Mouse (Mus musculus) spleen, adult 2 months (tissue): ENCODE measurements around the gene Gm28038. TPM values are rescaled to one million over a fixed set of nuclear protein-coding genes. Genes with fewer than 3 reads are reported as not detected.

Source experiments
- DNase-seq, 2 experiments: peaks; one replicate each; pipeline versions ENCODE4 v3.0.0 to v3.0.0-alpha.2; 2012 to 2021; ENCODE audit warnings: low spot score in 2 of 2, low read depth in 1 of 2
- H3K27ac ChIP-seq: fragments of 200-500 bp; 2 replicates; pipeline ENCODE4 v1.5.1; 2012; ENCODE audit warnings: low read length, inconsistent platforms; ENCODE audit not compliant: insufficient read depth
- H3K27me3 ChIP-seq: fragments of 200-500 bp; 2 replicates; pipeline ENCODE4 v1.6.1; 2012; ENCODE audit warnings: mild to moderate bottlenecking, moderate library complexity, low read length, inconsistent platforms; ENCODE audit not compliant: control insufficient read depth, insufficient read depth
- H3K36me3 ChIP-seq: fragments of 200-500 bp; 2 replicates; pipeline ENCODE4 v1.6.1; 2012; ENCODE audit warnings: mild to moderate bottlenecking, low read length, inconsistent platforms; ENCODE audit not compliant: control insufficient read depth, insufficient read depth
- H3K4me1 ChIP-seq: fragments of 200-500 bp; 2 replicates; pipeline ENCODE4 v1.6.1; 2011; ENCODE audit warnings: inconsistent platforms; ENCODE audit not compliant: control insufficient read depth, insufficient read depth, insufficient read length
- H3K4me3 ChIP-seq: fragments of 200-500 bp; 2 replicates; pipeline ENCODE4 v1.5.1; 2011; ENCODE audit warnings: mild to moderate bottlenecking, inconsistent platforms; ENCODE audit not compliant: insufficient read depth, insufficient read length; ENCODE audit errors: extremely low read depth
- CTCF ChIP-seq: fragments of 200-500 bp; IDR thresholded peaks from 2 replicates; pipeline ENCODE4 v1.5.1; 2011; ENCODE audit warnings: mild to moderate bottlenecking, inconsistent platforms; ENCODE audit not compliant: insufficient read depth, insufficient read length, insufficient replicate concordance; ENCODE audit errors: extremely low read depth
- POLR2A ChIP-seq: fragments of 200-500 bp; IDR thresholded peaks from 2 replicates; pipeline ENCODE4 v1.6.1; 2011; ENCODE audit warnings: low read depth, low read length, inconsistent platforms
- WGBS: fragments of 180-500 bp; shearing (Covaris S2); methylation state at CpG from one replicate; pipeline ENCODE4 v1.1.7; 2018; 5-methylcytosine and 5-hydroxymethylcytosine counted together
- polyA plus RNA-seq: library from polyadenylated mRNA; depleted of rRNA; stranded (reverse); fragments of >200 nt; gene quantifications from 2 replicates; pipeline ENCODE4 v1.2.3, GENCODE M21; 2012

Gm28038 gene
- polyA plus RNA-seq, 1 experiment = not detected

DNA sequence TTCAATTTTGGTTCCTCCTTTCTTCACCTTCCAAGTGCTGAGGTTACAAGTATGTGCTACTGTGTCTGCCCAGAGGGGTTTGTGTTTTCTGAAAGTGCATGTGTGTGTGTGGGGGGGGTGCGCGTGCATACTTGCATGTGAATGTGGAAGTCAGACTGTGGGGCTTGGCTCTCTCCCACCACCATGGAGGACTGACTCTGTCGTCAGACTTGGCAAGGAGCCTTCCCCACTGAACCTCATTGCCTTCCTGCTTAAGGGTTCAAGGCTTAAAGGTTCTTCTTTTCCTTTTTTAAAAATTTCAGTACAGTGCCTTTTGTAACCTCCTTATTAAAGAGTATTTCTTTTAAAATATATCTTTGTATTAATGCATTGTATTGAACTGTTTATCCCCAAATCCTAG lies 47.9 kb downstream of the Gm28038 start:
- Histone ChIP-seq H3K4me3 (no peak overlapping the region), H3K36me3 (peaks cover 47% of the 10 kb centered on the region), H3K4me1 (no peaks in the 10 kb centered on the region), H3K27ac (no peak overlapping the region), H3K27me3 (no peaks in the 10 kb centered on the region)
- no peak for DNase-seq
- TF ChIP-seq CTCF = no peak
- WGBS = 79% methylated on average over 3 of the region's 3 CpGs

DNA sequence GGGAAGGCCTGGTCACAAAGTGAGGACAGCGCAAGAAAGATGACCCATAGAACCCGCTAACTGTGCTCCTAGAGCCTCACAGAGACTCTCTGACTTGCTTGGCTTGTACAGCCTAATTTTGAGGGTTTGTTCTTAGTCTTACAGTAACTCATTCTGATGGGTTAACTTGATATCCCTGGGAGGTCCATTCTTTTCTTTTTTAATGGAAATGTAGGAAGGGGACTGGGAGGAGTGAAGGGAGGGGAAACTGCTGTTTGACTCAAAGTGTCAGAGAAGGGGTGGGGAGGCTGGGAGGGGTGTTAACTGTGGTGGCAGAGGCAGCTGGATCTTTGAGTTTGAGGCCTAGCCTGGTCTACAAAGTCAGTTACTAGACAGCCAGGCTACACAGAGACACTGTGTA lies 54.5 kb downstream of the Gm28038 start:
- Histone ChIP-seq H3K4me1 (no peaks in the 10 kb centered on the region), H3K4me3 (no peak overlapping the region), H3K36me3 (peaks cover 43% of the 10 kb centered on the region), H3K27ac (no peak overlapping the region), H3K27me3 (no peaks in the 10 kb centered on the region)
- TF ChIP-seq CTCF (no peak), POLR2A (no peak)
- DNase-seq = no peak
- 96% methylated on average over 2 of the region's 2 CpGs for WGBS

DNA sequence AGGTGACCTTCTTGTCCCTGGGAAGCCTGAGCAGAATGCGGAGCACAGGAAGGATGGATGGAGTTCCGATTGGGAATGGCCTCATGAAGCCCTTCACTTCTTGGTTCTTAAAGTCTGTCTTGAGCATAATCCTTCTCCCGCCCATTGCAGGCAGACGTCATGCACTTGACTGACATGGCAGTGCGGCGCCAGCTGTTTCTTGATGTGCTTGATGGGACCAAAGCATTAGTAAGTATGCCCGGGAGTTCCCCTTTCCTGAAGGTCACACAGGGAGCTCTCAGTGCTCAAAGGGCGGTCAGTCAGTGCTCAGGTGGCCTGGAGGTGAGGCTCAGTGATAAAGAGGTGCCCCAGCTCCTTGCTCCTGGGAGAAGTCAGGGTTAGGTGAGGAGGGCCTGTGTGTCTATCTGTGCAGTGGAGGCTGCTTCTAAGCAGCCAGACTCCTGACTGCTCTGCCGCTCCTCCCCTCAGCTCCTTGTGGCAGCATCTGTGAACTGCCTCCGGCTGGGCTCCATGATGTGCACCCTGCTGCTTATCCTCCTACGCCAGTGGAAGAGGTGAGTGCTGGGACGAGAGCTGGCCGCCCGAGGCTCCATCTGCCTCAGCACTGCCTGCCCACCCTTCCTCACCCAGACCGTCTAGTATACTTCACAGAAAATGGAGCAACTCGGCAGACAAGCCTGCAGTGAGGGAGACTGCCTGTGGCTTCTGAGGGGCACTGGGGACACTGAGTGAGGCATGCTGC lies 55.5 kb downstream of the Gm28038 start:
- Histone ChIP-seq H3K36me3 (peaks cover 42% of the 10 kb centered on the region), H3K4me1 (no peaks in the 10 kb centered on the region), H3K27ac (no peak overlapping the region), H3K4me3 (no peak overlapping the region), H3K27me3 (no peaks in the 10 kb centered on the region)
- 95% methylated on average over 16 of the region's 16 CpGs for WGBS
- TF ChIP-seq CTCF = no peak
- no peak for TF ChIP-seq POLR2A
- DNase-seq = no peak

DNA sequence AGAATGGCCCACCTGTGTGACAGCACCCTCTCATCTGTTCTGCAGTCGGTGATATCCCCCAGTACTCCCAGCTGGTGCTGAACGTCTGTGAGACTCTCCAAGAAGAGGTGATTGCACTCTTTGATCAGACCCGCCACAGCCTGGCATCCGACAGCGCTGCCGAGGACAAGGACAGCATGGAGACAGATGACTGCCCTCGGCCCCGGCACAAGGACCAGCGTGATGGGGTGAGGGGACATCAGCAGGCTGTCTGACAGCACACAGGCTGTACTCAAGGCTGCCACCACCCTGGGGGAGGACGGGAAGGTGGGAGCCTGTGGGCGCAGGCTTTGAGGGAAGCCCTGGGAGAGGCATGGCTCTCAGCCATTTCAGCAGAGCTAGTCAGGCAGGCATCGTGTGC lies 56.3 kb downstream of the Gm28038 start:
- Histone ChIP-seq H3K4me3 (no peak overlapping the region), H3K4me1 (no peaks in the 10 kb centered on the region), H3K27ac (no peak overlapping the region), H3K36me3 (peaks cover 44% of the 10 kb centered on the region), H3K27me3 (no peaks in the 10 kb centered on the region)
- WGBS = 93% methylated on average over 12 of the region's 12 CpGs
- TF ChIP-seq POLR2A (no peak), CTCF (no peak)
- DNase-seq = no peak

DNA sequence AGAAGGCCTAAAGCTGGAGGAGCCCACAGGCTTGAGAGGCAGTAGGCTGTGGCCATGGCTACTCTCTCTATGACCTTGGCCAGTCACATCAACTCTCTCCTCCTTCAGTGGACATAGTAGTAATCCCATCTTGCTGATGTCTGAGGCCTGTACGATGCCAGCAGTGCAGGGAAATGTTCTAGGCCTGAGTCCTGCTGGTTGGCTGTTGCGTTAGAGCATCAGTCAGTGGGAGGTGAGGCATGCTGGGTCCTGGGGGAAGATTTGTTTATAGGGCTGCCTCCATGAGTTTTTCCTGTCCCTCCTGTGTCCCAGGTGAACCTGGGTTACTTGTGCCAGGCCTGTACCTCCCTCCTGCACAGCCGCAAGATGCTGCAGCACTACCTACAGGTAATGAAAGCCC lies 61.2 kb downstream of the Gm28038 start:
- H3K27ac ChIP-seq = no peak overlapping the region

DNA sequence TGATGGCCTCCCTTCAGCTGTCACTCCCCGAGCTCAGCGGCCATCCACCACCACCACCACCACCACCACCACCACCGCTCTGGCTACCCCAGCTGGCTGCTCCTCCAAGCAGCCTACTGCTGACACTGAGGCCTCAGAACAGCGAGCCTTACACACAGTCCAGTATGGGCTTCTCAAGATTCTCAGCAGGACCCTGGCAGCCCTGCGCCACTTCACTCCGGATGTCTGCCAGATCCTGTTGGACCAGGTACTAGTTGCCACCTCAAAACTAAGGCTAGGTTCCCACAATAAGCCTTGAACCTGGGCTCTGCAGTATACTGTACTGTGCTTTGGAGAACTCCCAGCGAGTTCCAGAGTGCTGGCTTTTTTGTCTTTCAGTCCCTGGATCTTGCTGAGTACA lies 61.7 kb downstream of the Gm28038 start:
- Histone ChIP-seq H3K27me3 (no peaks in the 10 kb centered on the region), H3K27ac (no peak overlapping the region), H3K4me3 (no peak overlapping the region), H3K36me3 (peaks cover 46% of the 10 kb centered on the region), H3K4me1 (no peaks in the 10 kb centered on the region)
- WGBS = 95% methylated on average over 7 of the region's 7 CpGs
- no peak for TF ChIP-seq POLR2A
- TF ChIP-seq CTCF = no peak
- no peak for DNase-seq

More for the DNA sequence above, 61.2 kb downstream of the Gm28038 start:
- WGBS = 99% methylated on average over 3 of the region's 3 CpGs
- peaks cover 48% of the 10 kb centered on the region for H3K36me3 ChIP-seq
- H3K27me3 ChIP-seq = no peaks in the 10 kb centered on the region
- H3K4me1 ChIP-seq = no peaks in the 10 kb centered on the region
- no peak overlapping the region for H3K4me3 ChIP-seq
- no peak for DNase-seq
- TF ChIP-seq POLR2A (no peak), CTCF (no peak)

DNA sequence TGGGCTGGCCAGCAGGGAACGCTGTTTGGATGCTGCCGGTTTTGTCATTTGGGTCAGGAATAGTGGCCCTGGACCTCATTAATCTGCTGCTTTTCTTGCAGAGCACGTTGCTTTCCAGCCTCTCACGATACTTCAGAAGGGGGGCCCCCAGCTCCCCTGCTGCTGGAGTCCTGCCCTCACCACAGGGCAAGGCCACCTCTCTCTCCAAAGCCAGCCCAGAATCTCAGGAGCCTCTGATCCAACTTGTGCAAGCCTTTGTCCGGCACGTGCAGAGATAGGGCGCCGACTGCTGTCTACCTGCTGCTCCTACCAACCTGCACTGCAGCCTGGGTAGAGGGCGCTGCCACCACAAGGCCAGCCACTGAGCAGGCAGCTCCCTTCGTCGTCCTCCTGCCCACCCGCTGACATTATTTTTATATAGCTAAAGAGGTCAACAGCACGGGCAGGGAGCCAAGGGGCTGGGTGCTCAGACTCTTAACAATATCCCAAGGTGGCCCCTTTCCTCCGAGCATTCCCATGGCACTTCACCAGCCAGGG lies 62.8 kb downstream of the Gm28038 start:
- no peak for DNase-seq
- no peak overlapping the region for H3K4me3 ChIP-seq
- no peaks in the 10 kb centered on the region for H3K27me3 ChIP-seq
- TF ChIP-seq CTCF (no peak), POLR2A (no peak)
- no peak overlapping the region for H3K27ac ChIP-seq
- H3K4me1 ChIP-seq = no peaks in the 10 kb centered on the region
- peaks cover 46% of the 10 kb centered on the region for H3K36me3 ChIP-seq
- 88% methylated on average over 14 of the region's 14 CpGs for WGBS
